ENCODE assay signal across 8 mouse cellular contexts in the genomic region with DNA sequence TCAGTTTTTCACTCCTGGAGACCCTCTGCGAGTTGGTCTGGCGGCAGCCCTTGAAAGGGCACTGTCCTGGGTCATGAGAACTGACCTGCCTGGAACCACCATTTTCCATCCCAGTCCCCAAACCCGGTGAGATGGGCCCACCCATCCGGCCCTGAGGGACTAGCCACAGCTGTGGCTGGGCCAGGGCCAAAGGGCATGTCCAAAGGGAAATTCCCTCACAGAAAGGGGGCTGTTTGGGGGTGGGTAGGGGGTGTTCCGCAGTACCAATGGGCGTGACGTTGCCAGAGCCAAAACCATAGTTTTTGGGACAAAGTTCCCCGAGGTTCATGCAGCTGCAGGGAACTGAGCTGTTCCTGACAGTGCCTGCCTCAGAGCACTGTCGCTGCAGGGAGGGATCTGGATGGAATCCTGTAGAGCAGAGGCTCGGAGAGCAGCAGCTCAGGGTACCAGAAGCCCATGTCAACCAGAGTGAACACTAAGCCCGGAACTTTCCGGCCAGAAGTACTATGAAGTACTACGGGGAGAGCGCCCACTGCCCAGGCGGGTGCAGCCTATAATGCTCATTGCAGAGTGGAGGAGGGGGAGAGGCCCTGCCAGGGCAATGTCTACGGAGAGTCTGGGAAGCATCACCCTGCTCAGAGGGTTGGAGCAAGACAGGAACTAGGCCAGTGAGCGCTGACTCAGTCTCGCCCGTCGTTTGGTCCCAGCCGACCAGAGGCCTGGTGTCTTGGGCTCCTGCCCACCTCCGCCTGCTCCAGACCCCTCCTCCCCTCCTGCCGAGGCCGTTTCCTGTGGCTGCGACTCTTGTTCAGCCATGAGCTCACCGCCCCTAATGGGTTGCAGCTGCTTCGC. TPM values are rescaled to one million over a fixed set of nuclear protein-coding genes. Genes with fewer than 3 reads are reported as not detected.
DNase-seq lines count a peak whose midpoint lies in the region; ATAC-seq lines count a peak whose summit lies in the region.

No protein-coding gene starts in this region.

- peak overlapping the region; percentile 87 for H3K9ac ChIP-seq in hindbrain, embryonic 11.5 days (ENCODE audit: low read depth, low read length)
- H3K9ac ChIP-seq in stomach, embryonic 16.5 days (ENCODE audit: low read length) = peak overlapping the region; percentile 93

- no peaks in the 10 kb centered on the region for H3K9me3 ChIP-seq in hindbrain, embryonic 11.5 days (ENCODE audit: control insufficient read depth, low read length)
- H3K9me3 ChIP-seq in limb, embryonic 10.5 days (replicated peaks) = no peaks in the 10 kb centered on the region
- no peaks in the 10 kb centered on the region for H3K9me3 ChIP-seq in midbrain, embryonic 10.5 days (replicated peaks)
- no peaks in the 10 kb centered on the region for H3K9me3 ChIP-seq in stomach, embryonic 16.5 days (replicated peaks; ENCODE audit: control insufficient read depth, low read length)

- H3K4me1 ChIP-seq in hindbrain, embryonic 11.5 days (replicated peaks; ENCODE audit: control insufficient read depth, insufficient read depth, low read length) = peaks cover 5% of the 10 kb centered on the region; the same call in 1 of the 2 replicates
- peaks cover 46% of the 10 kb centered on the region for H3K4me1 ChIP-seq in limb, embryonic 10.5 days
- peaks cover 51% of the 10 kb centered on the region for H3K4me1 ChIP-seq in midbrain, embryonic 10.5 days
- H3K4me1 ChIP-seq in stomach, embryonic 16.5 days (ENCODE audit: control insufficient read depth, insufficient read depth, low read length) = peaks cover 20% of the 10 kb centered on the region

- H3K27me3 ChIP-seq in hindbrain, embryonic 11.5 days (ENCODE audit: control insufficient read depth, insufficient read depth, low read length) = no peaks in the 10 kb centered on the region
- 0 out of 2 replicates have a peak, but pooled peaks cover 4% of the 10 kb centered on the region for H3K27me3 ChIP-seq in limb, embryonic 10.5 days (ENCODE audit: low read depth, poor library complexity, severe bottlenecking)
- H3K27me3 ChIP-seq in midbrain, embryonic 10.5 days (ENCODE audit: low read depth, poor library complexity, severe bottlenecking) = 0 out of 2 replicates have a peak, but pooled peaks cover 9% of the 10 kb centered on the region
- H3K27me3 ChIP-seq in stomach, embryonic 16.5 days (ENCODE audit: control insufficient read depth, insufficient read depth, low read length) = no peaks in the 10 kb centered on the region

- peak overlapping the region; percentile 84 for H3K27ac ChIP-seq in hindbrain, embryonic 11.5 days (ENCODE audit: low read depth, low read length)
- H3K27ac ChIP-seq in limb, embryonic 10.5 days = peak overlapping the region; percentile 98
- peak overlapping the region; percentile 95 for H3K27ac ChIP-seq in midbrain, embryonic 10.5 days (replicated peaks)
- peak overlapping the region; percentile 96 for H3K27ac ChIP-seq in stomach, embryonic 16.5 days (ENCODE audit: low read length)

- peak overlapping the region; percentile 74 for H3K4me3 ChIP-seq in hindbrain, embryonic 11.5 days (ENCODE audit: low read depth, low read length)
- H3K4me3 ChIP-seq in limb, embryonic 10.5 days = peak overlapping the region; percentile 78
- H3K4me3 ChIP-seq in midbrain, embryonic 10.5 days = peak overlapping the region; percentile 82
- peak overlapping the region; percentile 77 for H3K4me3 ChIP-seq in stomach, embryonic 16.5 days (replicated peaks; ENCODE audit: low read length)

- DNase-seq in layer of hippocampus, adult 11-12 months (ENCODE audit: low spot score) = peak; percentile 67
- DNase-seq in layer of hippocampus, adult 9-10 months (ENCODE audit: low spot score) = no peak
- peak; percentile 80 to 89 for DNase-seq in cerebellum, postnatal 10 days
- DNase-seq in frontal cortex, postnatal 10 days (ENCODE audit: low spot score in 2 of 2) = peak; percentile 75 to 82
- DNase-seq in hindbrain, embryonic 11.5 days (ENCODE audit: low spot score) = peak; percentile 73
- peak; percentile 93 for DNase-seq in limb, embryonic 10.5 days (ENCODE audit: low spot score)
- peak; percentile 80 for DNase-seq in midbrain, embryonic 10.5 days (ENCODE audit: low spot score)

- ATAC-seq in hindbrain, embryonic 11.5 days (ENCODE audit: low FRiP score) = peak; percentile 53
- ATAC-seq in stomach, embryonic 16.5 days (ENCODE audit: insufficient read depth, low FRiP score) = peak; percentile 85

- WGBS in hindbrain, embryonic 11.5 days = under 1% methylated on average over 27 of the region's 27 CpGs
- under 1% methylated on average over 27 of the region's 27 CpGs for WGBS in limb, embryonic 10.5 days
- under 1% methylated on average over 27 of the region's 27 CpGs for WGBS in midbrain, embryonic 10.5 days
- WGBS in stomach, embryonic 16.5 days = 1% methylated on average over 26 of the region's 27 CpGs

- peak overlapping the region; percentile 93 for H3K4me2 ChIP-seq in hindbrain, embryonic 11.5 days (replicated peaks; ENCODE audit: low read depth, low read length)
- H3K4me2 ChIP-seq in stomach, embryonic 16.5 days (ENCODE audit: low read depth, low read length) = peak overlapping the region; percentile 78

- no peaks in the 10 kb centered on the region for H3K36me3 ChIP-seq in hindbrain, embryonic 11.5 days (ENCODE audit: control insufficient read depth, insufficient read depth, low read length)
- H3K36me3 ChIP-seq in limb, embryonic 10.5 days = peaks cover 40% of the 10 kb centered on the region
- peaks cover 40% of the 10 kb centered on the region for H3K36me3 ChIP-seq in midbrain, embryonic 10.5 days
- H3K36me3 ChIP-seq in stomach, embryonic 16.5 days (ENCODE audit: control insufficient read depth, insufficient read depth, low read length) = peaks cover 25% of the 10 kb centered on the region

RNA-seq across cellular contexts. Expression of gene Arhgef40, which starts 1.0 kb away (rescaled TPM):
- polyA plus RNA-seq in hindbrain, embryonic 11.5 days (2014; fragmentation: Nextera tagmentation; extraction: Ambion mirVana) = 58.5 and 58.8 TPM in 2 replicates
- 190 and 236 TPM in 2 replicates for polyA plus RNA-seq in limb, embryonic 10.5 days (2016; fragmentation: Nextera tagmentation; extraction: Ambion mirVana)
- polyA plus RNA-seq in midbrain, embryonic 10.5 days (2016; fragmentation: Nextera tagmentation; extraction: Ambion mirVana) = 85.4 and 99.8 TPM in 2 replicates
- polyA plus RNA-seq in stomach, embryonic 16.5 days (2015; fragmentation: Nextera tagmentation; extraction: Ambion mirVana) = 81.9 and 92.6 TPM in 2 replicates

RNA-seq across cellular contexts. Expression of gene Tmem253, which starts 29.9 kb away (rescaled TPM):
- 0.50 and 1.6 TPM in 2 replicates for polyA plus RNA-seq in hindbrain, embryonic 11.5 days (2014; fragmentation: Nextera tagmentation; extraction: Ambion mirVana)
- polyA plus RNA-seq in limb, embryonic 10.5 days (2016; fragmentation: Nextera tagmentation; extraction: Ambion mirVana) = 0.41 and 0.66 TPM in 2 replicates
- 0.67 and 1.2 TPM in 2 replicates for polyA plus RNA-seq in midbrain, embryonic 10.5 days (2016; fragmentation: Nextera tagmentation; extraction: Ambion mirVana)
- polyA plus RNA-seq in stomach, embryonic 16.5 days (2015; fragmentation: Nextera tagmentation; extraction: Ambion mirVana) = 8.0 and 12.8 TPM in 2 replicates

RNA-seq across cellular contexts. Expression of gene Zfp219, which starts 35.0 kb away (rescaled TPM):
- polyA plus RNA-seq in hindbrain, embryonic 11.5 days (2014; fragmentation: Nextera tagmentation; extraction: Ambion mirVana) = 55.3 and 67.1 TPM in 2 replicates
- 45.6 and 51.1 TPM in 2 replicates for polyA plus RNA-seq in limb, embryonic 10.5 days (2016; fragmentation: Nextera tagmentation; extraction: Ambion mirVana)
- polyA plus RNA-seq in midbrain, embryonic 10.5 days (2016; fragmentation: Nextera tagmentation; extraction: Ambion mirVana) = 89.4 and 96.6 TPM in 2 replicates
- 23.1 and 24.4 TPM in 2 replicates for polyA plus RNA-seq in stomach, embryonic 16.5 days (2015; fragmentation: Nextera tagmentation; extraction: Ambion mirVana)

RNA-seq across cellular contexts. Expression of gene Olfr221, which starts 56.7 kb away (rescaled TPM):
- not detected in 2 replicates for polyA plus RNA-seq in hindbrain, embryonic 11.5 days (2014; fragmentation: Nextera tagmentation; extraction: Ambion mirVana)
- not detected in 2 replicates for polyA plus RNA-seq in limb, embryonic 10.5 days (2016; fragmentation: Nextera tagmentation; extraction: Ambion mirVana)
- not detected in 2 replicates for polyA plus RNA-seq in midbrain, embryonic 10.5 days (2016; fragmentation: Nextera tagmentation; extraction: Ambion mirVana)
- not detected in 2 replicates for polyA plus RNA-seq in stomach, embryonic 16.5 days (2015; fragmentation: Nextera tagmentation; extraction: Ambion mirVana)
